Mouse (Mus musculus) cerebellum, adult 9-11 months (tissue): ENCODE measurements around the gene Fads6.

Experiments
- DNase-seq: peaks from one replicate; pipeline ENCODE4 v3.0.0; 2022

Fads6 gene

DNA sequence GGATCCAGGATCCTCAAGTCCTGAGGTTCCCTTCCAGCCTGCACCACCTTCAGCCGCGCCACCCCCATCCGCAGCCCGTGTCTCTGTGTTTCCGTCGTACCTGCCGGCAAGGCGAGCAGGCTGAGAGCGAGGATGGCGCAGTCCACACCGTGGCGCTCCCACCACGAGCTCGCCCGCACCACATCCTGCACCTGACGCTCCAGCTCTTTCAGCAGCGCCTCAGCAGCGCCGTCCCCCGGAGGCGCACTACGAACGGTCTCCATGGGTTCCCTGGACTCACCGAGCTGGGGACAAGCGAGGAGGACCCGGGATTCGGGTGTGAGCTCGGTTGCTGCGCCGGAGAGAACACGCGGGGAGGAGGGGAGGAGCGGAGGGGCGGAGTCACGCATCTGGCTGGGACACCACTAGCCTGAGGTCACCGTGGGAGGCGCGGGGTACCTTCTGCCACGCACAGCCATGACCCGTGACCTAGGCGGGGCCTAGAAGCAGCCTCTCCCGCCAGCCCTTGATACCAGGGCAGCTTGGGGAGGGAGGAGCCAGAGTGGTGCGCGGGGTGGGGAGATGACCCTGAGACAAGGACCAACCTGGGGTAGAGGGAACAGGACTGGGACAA lies at the start of gene Fads6:
Fads6 (minus strand) TSS at position 450 of the 613 bp plus-strand sequence.
- DNase-seq: peak; percentile 94

DNA sequence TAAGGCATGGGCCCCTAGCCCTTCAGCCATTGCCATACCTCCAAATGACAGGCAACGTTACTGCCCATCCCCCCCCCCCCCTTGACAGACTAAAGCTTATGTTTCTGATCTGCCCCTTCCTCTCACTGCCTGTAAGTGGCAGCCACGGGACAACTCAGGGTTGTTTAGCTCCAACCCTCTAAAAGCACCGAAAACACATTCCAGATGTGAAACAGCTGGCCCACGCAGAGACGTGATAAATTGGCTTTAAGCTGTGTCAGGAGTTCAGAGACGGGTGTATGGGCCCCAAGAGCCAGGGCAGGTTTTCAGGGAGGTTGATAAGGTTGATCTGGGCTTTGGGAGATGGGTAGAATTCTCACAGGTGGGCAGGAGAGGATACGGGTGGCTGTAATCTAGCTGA lies 48.1 kb upstream of the Fads6 start:
- no peak for DNase-seq

GRCm38 (mm10) chr11:115344967-115345366 lies 47.5 kb upstream of the Fads6 start:
- no peak for DNase-seq

- DNase-seq: no peak
These were observed 44.4 kb upstream of the Fads6 start for GRCm38 (mm10) chr11:115341866-115342265.

GRCm38 (mm10) chr11:115341246-115341645 lies 43.8 kb upstream of the Fads6 start:
- no peak for DNase-seq

DNA sequence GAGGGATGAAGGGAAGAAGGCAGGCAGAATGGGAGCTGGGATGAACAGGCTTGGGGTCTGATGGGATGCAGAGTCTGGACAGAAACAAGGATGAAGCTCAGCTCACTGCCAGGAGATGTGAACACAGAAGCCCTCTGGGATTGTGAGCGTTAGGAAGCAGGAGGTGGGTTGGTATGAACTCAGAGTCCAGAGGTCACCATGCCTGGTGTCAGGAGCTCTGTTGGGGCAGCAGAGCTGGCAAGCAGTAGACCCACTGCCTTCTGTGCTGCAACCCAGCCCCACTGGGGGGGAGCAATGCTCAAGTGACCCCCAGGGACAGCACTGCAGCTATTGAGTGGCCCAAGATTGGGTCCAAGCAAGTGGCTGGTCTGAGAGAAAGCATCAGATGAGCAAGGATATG lies 40.4 kb upstream of the Fads6 start:
- DNase-seq: no peak

GRCm38 (mm10) chr11:115337350-115337749 lies 39.9 kb upstream of the Fads6 start:
- no peak for DNase-seq

DNA sequence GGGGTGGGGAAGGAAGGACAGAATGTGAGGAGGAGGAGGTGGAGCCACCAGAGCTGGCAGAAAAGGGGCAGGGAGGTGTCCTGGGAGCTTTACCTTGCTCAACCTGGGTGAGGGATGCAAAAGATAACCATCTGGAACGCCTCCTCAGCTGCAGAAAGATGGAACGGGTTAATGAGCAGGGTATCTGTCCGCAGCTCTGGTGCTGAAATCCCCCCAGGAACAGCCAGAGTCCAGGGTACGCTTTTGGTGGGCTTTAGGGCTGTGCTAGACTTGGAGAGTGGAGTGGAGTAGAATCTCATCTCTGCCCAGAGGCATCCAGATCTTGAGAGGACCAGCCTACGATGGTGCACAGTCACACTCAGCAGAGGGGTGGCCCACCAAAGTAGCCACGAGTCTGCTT lies 38.7 kb upstream of the Fads6 start:
- no peak for DNase-seq

DNA sequence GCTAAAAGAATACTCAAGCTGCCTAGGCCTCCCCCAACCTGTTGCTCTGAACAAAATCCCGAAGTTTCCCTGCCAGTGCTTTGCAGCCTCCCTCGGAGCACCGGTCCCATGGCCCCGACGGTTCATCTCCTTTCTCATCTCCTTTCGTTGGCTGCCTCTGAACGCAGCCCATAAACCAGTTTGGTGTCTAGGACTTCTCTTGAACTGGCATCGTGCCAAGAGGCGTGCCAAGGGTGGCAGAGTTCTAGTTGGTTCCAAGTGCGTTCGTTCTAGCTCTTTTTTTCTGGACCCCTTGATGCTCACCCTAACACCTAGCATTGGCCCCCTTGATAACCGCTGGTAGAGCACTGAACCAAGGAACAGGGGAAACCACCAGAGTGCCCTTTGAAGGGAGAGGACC lies 37.8 kb upstream of the Fads6 start:
- DNase-seq: no peak

DNA sequence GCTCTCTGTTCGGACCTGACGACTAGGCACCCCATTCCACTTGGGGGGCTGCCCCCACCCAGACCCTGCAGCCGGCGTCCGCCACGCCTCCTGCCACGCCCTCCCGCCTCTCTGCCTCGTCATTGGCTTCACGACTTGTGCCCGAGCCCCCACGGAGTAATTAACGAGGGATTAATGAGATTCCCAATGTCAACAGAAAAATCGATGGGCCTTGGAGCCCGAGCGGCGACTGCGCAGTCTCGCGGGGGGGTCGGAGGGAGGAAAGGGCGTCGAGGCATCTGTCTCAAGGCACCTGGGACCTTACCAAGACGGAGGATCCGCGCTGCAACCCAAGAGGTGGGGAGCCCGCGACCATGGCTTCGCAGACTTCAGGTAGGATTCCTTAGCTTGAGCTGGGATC lies 37.1 kb upstream of the Fads6 start, which contains the start of gene Otop3:
Otop3 (plus strand) TSS at position 201 of the 400 bp plus-strand sequence.
- no peak for DNase-seq

DNA sequence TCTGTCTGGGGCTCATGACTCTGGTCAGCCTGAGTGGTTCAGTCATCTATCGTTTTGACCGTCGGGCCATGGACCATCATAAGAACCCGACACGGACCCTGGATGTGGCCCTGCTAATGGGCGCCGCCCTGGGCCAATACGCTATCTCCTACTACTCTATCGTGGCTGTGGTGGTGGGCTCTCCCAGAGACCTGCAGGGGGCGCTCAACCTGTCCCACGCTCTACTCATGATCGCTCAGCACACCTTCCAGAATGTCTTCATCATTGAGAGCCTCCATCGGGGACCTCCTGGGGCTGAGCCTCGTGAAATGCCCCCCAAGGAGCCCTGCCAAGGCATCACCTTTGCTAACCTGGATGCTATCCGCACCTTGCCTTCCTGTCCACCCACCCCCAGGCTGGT lies 31.9 kb upstream of the Fads6 start:
- no peak for DNase-seq

GRCm38 (mm10) chr11:115326730-115327129 lies 29.3 kb upstream of the Fads6 start:
- no peak for DNase-seq

GRCm38 (mm10) chr11:115323354-115323753 lies 25.9 kb upstream of the Fads6 start:
- no peak for DNase-seq

DNA sequence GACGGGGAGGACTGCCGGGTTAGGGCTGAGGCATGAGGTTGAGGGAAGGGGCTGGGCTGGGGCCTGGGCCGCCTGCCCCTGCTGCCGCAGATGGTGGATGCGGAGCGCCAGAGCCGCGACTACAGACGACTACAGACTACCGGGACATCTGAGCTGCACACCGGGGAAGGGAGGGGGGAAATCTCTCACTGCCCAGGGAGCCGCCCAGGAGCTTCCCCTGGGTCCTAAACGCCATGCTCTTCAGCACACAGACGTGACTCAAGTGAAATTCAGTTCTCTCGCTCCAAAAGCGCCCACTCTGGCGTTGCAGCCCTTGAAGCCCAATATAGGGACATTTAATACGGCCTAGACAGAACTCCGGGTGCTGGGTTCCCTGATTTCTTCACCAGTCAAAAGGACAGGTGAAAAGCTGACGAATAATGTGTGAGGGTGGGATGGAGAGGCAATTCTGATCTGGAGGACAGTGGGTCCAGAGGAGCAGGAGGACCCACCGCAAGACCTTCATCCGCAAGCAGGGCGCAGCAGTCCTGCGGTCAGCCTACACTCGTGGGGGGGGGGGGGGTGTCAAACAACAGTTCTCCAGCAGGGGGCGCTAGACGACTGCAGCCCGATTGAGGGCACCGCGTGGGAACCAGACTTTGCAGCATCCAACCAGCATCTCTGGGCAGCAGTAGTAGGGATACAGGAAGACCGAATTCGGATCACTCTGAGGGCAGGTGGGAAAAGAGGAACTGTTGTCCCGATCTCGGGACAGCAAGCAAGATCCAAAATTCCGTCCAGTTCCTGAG lies 24.6 kb upstream of the Fads6 start, which contains the start of gene Ush1g:
Ush1g (minus strand) TSS at position 136 of the 788 bp plus-strand sequence.
- peak; percentile 63 for DNase-seq

- peak; percentile 66 for DNase-seq
These were observed 22.4 kb upstream of the Fads6 start for GRCm38 (mm10) chr11:115319704-115320383.

DNA sequence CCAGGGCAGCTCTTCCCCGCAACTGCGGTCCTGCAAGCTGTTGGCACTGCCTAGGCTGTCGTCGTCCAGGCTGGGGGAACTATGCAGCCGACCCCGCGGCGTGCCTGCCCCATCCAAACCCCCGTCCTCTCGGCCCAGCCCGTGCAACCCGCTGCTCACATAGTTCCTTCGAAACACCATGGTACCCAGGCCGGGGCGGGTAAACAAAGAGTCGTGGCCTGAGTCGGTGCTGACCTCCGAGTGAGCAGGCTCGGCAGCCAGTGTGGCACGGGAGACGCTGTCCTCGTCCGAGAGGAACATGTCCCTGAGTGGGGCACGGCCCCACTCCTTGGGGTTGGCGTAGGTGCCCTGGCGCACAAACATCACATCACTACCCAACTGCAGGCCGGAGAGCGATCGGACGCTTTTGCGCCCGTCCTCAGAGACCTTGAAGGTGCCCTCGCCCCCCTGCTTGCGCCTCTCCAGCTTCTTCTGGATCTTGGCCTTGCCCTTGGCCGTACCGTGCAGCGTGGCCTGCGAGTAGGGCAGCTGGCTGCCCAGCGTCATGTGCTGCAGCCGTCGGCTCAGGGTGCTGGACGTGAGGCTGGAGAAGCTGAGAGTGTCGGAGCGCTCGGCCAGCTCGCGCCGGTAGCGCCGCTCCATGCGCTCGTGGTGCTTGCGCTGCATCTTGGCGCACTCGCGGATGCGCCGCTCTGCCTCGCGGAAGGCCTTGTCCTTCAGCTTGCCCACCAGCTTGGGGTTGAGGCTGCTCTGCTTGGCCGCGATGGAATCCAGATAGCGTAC lies 21.0 kb upstream of the Fads6 start:
- no peak for DNase-seq

DNA sequence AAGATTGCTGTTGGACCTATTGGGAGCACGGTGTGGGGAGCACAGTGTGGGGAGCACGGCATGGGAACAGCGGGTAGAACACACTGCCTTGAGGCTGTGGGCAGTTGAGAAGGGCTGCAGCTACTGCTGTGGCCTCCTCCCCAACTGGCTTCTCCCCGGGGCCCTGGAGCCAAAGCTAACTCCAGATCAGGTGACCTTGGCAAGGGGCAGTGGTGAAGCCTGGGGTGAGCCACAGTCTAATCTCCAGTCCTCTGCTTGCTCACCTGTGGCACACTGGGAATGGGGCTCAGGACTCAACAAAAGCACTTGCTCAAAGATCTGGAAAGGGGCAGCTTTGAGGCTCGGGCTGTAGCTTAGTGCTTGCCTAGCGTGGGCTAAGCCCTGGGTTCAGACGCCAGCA lies 19.7 kb upstream of the Fads6 start:
- no peak for DNase-seq

GRCm38 (mm10) chr11:115314249-115314648 lies 16.8 kb upstream of the Fads6 start:
- no peak for DNase-seq

- no peak for DNase-seq
These were observed 11.3 kb upstream of the Fads6 start for GRCm38 (mm10) chr11:115308781-115309180.

- no peak for DNase-seq
These were observed 9.4 kb upstream of the Fads6 start, which contains the start of gene Otop2 for GRCm38 (mm10) chr11:115306863-115307262. Gene Otop2, plus strand, starts transcription at chr11:115307163.

DNA sequence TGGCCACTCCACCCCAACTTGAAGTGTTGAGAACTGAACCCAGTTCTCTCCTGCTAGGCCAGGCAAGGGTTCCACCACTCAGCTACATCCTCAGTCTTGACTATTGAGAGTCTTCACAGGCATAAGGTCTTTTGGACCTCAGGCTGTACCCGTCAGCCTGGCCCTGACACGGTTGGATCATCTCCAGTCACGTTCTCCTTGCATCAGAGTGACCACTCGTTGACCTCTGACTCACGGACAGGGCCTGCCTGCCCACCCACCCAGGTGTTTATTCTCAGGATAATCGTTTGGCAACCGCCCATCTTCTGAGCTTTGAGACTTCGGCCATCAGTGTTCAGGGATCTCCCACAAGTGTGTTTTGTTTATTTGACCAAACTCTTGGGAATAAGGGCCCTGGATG lies 5.7 kb upstream of the Fads6 start:
- no peak for DNase-seq

DNA sequence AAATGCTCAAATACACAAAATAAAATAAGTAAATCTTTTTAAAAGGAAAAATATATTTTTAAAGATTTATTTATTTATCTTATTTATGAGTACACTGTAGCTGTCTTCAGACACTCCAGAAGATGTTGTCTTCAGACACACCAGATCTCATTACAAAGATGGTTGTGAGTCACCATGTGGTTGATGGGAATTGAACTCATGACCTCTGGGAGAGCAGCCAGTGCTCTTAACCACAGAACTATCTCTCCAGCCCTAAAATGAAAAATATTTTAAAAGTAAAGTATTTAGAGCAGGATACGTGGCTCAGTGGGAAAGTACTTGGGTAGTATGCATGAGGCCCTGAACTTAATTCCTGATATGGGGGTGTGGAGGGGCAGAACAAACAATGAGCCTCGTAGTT lies 3.9 kb upstream of the Fads6 start:
- no peak for DNase-seq

DNA sequence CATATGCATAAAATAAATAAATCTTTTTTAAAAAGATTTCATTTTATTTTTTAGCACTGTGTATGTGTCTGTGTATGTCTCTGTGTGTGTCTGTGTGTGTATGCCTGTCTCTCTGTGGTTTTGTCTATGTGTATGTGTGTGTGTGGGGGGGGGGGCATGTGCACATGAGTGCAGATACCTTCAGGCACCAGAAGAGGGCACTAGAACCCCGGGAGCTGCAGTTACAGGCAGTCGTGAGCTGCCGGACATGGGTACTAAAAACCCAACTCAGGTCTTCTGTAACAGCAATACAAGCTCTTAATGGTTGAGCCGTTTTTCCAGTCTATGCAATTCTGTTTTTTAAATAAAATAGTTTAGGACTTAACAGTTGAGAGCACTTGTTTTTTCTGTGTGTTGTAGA lies 3.3 kb upstream of the Fads6 start:
- no peak for DNase-seq
